Mouse (Mus musculus) CD8-positive naive resting alpha-beta T cell, adult 2 months (primary cell): ENCODE data around the gene En2.

Experiments used
- DNase-seq, 2 experiments: peaks; one replicate each; pipeline ENCODE4 v3.0.0; 2022; ENCODE audit warnings: low read depth in 2 of 2, low spot score in 2 of 2

Gene En2

DNA sequence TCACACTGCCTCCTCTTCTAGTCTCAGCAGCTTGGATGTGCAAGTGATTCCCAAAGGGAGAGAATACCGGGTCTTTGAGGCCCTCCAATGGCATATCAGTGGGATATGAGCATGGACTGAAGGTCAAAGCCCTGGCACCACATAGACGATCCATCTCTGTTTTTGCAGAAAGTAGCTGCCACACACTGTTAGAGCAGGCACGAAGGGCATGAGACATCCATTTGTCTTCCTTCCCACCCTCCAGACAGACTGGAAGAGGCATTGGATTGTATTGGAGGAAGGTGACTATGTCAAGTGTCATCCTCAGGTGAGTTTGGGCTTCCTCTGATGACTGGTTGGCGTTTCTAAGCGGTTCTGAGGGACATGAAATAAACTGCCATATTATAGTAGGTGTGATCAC is 12.8 kb downstream of the En2 start:
- DNase-seq = no peak

DNA sequence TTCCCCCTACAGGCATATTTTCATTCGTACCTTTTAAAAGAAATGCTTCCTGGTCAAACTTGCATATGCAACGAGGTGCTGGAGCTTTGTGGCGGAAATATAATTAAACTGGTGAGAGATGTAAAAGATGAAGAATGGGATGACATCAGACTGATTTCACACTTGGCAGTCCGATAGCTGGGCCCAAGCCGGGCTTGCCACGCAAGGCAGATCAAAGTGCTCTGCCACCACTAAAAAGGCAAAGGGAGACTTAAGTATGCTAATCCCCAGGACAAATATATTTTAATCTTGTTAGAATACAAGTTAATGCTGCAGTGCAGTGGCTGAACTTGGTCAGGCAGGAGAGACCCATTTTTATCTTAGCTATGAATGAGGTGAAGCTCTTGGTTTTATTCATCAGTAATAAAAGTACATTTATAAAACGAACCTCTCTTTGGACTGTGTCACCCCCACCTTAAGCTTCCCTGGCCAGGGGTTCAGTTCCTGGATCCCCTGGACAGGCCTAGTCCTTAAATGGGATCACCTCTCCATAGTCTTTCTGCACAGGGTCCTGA is 13.8 kb downstream of the En2 start:
- no peak for DNase-seq

DNA sequence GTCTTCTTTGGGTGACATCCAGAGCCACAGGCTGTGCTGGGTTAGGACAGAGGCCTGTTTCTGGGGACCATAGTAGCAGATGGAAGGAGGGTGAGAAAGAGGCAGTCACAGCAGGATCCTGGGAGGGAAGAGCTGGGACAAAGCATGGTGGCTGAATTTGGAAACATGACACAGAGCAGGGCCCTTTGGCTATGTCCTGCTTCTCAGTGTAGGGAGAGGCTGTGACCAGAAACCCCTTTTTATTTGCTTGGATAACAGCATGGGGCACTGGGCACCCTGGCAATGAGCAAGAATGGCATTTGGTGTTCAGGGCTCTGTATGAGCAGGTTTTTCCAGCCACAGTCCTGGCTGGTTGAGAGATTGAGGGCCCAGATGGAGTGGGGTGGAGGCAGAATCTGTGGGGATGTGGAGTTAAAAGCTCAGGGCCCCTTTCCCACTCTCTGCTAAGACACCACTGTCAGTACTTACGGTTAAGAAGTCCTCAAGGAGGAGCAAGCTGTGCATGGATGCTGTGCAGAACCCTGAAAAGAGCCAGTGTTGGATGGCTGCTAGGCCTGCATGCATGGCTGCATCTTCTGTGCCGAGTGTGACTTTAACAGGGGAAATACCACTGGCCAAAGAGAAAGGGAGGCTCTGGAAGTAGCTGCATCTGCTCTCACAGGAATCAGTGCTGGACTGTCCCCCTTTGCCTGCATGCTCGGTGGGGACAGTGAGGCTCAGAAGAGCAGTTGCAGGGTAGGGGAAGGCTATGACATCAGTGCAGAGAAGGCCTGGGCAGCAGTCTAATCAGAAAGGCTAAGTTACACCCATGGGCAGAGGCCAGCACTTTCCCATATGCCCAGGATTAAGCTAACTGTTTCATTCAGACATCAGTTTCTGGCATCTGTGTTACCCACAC is 26.0 kb downstream of the En2 start:
- no peak for DNase-seq

DNA sequence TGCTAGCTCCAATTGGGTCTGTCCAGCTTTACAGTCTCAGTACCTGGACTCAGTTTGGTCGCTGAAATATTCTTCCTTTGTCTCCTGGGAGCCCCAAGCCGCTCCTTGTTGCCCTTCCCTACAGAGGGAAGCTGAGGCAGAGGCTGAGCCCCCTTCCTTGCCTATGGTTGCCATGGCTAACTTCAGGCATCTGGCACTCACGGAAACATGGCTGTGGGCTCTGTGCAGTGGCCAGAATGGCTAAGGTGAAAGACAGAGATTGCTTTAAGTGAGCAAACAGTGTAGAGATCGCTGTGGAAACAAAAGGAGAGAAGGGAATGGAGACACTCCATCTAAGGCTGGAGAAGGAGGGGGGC is 26.6 kb downstream of the En2 start:
- no peak for DNase-seq

DNA sequence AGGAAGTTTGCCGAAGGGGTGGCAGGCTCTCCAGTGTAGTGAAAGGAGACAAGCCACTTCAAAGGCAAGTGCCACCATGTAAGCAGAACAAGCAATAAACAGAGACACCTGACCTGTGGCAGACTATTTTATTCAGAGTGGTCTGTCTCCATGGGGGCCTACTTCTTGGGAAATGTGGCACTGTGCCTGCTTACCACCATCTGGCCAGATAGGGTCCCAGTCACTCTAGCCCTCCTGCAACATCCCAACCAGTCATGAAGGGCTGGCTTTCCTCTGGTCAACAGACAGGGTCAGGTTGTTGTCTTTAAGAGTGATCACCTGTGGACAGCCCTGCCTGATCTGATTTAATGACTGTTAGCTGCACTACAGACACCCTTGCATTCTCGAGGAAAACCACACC is 30.0 kb downstream of the En2 start:
- no peak for DNase-seq

DNA sequence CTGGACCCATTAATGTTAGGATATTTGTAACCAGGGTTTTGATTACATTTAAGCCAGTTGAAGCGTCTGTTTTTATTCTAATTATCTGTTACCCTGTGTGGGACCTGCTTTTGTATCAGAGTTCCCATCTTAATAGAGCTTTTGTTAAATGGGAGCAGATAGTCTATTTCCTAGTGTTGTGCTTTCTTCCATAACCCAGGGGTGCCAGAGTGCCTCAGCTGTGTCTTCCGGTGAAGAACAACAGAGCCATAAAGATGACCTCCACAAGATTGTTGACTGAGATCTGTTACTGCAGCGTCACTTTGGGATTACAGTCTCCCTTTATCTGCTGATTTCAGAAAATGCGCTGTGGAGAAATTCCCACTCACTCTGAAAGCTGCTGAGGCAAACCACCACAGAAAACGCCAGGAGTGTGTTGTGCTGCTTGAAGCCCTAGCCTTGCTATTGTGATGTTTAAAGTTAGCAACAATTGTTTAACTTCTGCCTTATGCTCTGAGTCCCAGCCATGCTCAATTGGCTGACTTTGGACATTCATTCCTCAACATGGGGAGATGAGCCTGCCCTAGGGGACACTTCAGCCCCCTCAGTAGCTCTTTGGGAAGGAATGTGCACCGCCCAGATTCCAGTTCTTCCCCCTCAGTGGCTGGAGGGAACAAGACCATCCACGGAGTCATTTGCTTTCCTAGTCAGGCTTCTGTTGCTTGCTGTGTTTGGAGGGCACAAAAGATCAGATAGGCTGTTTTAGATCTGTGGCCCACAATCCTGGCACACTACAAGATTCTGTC is 33.8 kb downstream of the En2 start:
- no peak for DNase-seq

DNA sequence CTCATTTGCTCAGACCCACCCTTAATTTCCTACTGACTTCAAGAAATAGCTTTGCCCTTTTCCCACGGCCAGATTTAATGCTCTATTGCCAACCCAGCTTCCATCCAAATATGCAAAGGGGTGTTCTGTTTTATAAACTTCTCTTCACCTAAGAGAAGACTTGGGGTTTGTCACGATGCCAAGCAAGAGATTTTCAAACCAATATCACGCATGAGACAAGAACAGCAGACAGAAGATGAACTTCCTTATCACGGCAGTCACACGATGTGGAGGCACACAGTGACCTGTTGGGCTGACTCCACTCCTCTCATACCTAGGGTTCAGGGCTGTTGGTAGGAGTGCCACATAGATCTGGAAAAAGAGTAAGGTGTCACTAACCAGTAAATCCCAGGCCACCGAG is 37.6 kb downstream of the En2 start:
- DNase-seq = no peak

DNA sequence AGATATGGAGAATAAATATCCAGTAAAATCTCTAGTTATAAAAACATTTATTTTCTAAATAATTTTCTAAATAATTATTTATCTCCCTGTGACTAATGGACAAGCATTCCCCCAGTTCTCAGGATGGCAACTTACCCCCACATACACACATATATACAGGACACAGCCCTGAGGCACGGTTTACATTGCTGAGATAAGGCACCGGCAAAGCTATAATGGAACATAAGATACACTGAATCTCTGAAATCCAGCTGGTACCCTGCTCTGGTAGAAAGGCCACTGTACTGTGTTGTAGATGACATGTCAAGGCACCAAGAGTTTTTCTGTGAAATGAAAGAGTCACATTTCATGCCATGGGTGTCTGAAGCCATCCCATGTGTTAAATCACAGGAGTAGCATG is 39.2 kb downstream of the En2 start:
- no peak for DNase-seq

DNA sequence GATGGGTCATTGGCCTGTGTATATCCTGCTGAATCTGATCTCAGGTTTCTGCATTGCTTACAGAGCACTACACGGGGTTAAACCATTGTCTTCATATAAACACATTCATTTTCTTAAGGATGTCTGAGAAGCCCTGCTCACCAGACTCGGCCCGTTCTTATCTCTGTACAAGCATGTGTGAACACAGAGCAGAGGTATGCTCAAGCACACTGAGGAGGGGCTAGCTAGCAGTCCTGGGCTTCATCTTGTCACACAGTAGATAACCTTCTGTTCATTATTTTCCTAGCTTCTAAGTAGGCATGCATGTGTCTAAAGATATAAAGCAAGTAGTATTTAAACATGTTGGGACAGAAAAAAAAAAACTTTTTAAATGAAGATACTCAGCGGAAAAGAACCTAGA is 41.0 kb downstream of the En2 start:
- no peak for DNase-seq

DNA sequence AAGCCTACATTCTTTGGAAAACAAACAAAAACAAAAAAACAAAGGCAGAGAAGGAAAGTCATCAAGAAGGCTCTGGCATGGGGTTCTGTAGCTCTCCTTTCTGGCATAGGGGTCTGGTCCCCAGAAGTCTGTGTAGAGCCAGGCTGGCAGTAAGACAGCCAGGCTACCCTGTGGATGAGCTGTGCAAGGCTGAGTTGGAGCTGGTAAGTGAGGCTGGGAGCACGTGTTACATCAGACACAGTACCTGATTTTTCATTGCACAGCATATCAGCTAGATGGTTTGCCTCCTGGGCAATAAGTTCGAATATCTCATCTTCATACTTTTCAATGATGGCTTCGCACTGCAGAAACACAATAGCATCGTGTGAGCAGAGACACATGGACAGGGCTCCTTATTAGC is 41.5 kb downstream of the En2 start:
- DNase-seq = no peak

DNA sequence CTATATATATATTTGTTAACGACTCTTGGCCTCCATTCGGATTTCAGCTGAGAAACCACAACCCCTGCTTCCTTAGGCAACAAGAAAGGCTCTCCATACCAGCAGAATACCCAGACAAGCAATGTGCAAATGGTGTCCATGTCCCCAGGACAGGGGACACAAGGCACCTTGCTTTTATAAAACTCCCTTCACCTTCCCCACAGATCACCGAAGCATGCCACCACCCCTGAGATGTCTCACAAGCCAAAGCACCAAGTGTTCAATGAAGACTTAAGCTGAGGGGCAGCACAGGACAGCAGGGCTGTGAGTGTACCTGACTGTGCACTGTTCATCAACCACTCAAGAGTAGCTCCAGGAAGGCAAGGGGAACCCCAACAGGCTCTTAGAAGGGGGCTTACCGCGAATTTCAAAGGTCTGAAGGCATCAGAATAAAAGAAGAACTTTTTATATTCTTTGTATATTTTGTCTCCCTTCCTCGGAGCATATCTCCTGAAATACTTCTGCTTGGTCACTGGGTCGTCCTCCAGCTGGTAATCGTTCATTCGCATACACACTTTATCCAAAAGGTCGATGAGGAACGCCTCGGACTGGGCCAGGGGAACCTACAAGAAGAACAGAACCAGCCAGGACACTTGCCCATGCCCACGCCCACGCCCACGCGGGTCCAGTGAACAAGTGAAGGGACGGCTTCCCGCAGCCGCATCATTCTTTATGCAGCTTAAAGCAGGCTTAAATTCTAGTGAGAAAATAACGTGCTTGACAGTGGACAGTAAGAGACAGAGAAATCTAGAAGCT is 43.4 kb downstream of the En2 start:
- no peak for DNase-seq

DNA sequence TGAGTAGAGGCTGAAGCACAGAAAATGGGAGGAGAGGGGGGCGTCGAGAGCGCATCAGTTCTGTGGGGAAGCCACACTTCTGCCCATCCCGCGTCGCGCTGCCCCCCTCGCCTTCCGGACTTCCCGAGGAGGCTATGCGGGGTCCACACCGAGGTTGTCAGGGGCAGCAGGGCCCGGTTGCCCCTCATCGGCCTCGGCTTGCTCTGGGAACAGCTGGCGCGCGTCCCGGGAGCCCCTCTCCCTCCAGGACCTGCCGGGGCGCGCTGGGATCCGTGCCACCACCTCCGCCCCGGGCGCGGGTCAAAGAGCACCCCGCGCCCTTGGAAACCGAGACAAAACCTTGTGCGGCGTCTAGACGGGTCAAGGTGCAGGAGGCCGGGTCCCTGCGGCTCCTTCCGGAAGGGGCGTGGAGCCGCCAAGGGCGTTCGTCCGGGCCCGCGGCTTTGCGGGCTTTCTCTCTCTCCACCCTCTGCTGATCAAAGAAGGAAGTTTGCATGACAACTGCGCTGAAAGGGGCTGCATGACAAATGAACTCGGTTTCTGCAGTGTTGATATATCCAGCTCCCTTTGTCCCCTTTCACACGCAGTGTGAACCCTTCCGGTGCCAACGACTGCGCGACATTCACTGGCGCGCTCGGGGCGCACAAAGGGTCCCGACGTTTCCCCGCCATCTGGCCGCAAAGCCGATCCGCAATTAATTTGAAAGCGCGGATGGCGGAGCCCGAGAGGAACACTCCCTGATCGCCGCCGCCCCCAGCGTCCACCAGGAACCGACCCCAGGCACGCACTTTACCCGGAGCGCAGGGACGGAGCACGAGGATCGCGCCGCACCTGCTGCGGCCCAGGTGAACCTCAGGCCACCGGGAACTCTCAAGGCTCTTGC is 44.3 kb downstream of the En2 start:
- no peak for DNase-seq

DNA sequence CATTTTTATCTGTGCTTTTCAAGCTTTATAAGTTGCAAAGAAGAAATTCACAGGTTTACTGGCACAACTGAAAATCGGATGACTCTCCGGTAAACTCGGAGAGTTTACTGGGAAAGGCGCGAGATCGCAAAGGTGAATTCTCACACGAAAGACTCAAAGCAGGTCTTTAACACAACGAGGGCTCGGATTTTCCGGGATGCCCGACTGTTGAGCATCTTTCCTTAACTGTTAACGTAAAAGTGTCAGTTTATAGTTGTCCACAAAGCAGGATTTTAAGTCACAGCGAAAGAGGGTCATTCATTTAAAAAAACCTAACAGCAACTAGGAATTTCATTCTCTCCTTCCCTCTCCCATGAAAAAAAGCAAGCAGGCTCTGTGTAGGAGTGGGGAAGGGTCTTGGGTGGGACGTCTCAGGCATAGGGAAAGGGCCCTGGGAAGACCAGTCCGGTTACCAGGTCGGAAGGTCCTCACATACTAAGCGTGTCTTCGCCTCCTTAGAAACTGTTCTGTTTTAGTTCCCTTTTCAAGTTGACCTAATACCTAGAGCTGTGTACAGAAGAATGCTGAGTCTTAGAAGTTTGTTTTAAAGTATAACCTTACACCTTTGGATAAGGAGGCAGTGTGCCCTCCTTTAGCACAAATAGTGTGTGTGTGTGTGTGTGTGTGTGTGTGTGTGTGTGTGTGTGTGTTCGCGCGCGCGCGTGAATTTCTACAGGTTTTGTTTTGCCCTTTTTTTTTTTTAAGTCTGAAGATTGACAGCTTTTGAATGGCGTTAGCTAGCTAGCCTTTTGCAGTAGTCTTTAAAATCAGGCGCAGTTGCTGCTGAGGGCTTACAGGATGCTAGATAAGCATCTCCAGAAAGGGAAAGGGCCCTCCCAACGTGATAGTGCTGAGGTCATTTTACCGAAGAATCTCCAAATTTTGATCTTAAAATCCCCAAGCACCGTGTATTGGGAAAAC is 45.4 kb downstream of the En2 start:
- DNase-seq = no peak

DNA sequence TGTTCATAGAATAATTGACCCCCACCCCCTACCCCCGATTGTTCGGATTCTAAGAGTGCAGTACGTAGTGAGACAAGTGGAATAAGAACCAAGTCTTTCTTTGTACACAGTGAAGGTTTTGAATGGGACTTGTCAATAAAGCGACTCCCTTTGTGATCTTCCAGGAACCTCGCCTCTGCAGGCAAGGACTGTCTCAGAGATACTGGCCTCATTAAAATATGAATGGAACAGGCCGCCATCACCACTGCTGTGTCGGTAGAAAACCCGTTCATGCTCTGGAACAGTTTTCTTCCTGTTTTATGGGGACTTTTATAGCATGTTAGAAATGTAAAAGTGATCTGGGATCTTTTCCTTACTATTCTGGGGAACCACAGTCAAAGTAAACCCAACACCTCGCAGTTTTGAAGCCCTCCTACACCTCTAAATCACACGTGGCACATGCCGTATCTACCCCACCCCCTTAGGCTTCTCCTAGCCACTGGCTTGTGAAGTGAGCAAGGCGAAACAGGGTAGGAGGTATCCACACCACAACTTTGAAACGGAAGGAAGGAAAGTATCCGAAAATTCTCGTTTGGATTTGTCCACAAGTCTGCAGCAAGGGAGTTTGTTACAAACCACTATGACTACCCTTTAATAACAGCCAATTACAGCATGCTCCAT is 46.3 kb downstream of the En2 start:
- DNase-seq = no peak

DNA sequence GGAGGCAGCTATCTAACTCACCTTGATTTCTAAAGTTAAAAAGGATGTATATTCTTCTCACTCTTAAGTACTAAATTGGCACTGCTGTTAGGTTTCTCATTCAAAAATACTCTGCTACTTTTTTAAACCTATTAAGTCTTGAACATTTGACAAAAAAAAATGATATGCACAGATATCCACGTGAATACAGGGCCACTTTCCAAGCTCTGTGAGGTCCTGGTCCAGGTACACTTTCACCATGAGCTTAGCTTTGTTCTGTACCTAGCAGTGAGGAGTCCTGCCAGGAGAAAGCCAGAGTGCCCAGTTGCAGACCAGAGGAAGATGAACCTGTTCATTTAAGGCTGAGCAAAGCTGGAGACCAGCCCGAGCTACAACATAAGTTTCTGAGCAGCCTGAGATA is 47.9 kb downstream of the En2 start:
- DNase-seq = no peak

DNA sequence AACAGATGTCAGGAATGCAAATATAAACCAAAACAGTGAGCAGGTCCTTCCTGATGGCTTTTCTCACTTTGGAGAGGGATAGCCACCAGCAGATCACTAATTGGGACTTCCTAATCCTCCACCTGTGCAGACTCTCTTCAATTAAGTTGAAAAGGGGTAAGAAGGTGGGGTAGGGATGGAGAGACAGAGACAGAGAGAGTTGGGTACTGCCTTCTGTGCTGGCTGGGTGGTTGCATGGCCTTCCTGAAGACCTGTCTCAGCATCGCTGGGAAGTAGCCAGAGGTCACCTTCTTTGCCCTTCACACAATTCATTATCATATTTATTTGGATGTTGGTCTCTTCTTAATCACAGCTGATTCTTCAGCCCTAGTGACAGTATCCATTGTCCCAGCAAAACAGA is 54.1 kb downstream of the En2 start:
- no peak for DNase-seq
